Mouse (Mus musculus): ENCODE data around the gene Wdpcp.
"Not testable (repeated sequence)": the region's sequence is repeated elsewhere in the genome, so short reads cannot be mapped to it uniquely, and the experiment has no call there.

Gene Wdpcp

GRCm38 (mm10) chr11:21571700-21572381 lies at the start of gene Wdpcp, which contains the start of gene Mdh1:
Wdpcp (plus strand) TSS chr11:21572235.
Mdh1 (minus strand) TSS chr11:21572367.
- peak; percentile 97 for DNase-seq

DNA sequence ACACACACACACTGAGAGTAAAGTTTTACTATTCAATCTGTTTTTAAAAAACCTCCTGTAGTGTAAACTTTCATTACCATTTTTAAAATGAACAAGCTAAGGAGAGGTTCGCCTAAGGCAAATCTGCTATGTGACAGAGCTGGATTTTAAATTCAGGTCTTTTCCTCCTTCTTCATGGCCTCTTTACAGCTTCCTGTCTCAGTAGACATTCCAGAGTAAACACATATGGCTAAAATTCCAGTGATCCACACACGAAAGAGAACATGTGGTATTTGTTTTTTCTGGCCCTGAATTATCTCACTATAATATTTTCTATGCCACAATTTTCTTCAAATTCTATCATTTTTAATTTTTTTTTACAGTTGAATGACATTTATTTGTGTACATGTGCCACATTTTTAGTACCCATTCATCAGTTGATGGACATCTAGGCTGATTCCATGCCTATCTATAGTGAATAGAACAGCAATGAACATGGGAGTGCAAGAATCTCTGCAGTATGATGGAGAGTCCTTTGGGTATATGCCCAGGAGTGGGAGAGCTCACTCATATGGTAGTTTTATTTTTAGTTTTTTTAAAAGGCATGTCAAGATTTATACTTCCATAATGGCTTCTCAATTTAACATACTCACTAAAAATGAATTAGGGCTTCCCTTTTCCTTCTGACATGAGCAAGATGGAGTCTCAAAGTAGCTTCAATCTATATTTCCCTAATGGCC lies 43.2 kb upstream of the Wdpcp start:
- no peak for DNase-seq

- not testable (repeated sequence) for DNase-seq
These were observed 41.2 kb upstream of the Wdpcp start for GRCm38 (mm10) chr11:21530856-21531255.

DNA sequence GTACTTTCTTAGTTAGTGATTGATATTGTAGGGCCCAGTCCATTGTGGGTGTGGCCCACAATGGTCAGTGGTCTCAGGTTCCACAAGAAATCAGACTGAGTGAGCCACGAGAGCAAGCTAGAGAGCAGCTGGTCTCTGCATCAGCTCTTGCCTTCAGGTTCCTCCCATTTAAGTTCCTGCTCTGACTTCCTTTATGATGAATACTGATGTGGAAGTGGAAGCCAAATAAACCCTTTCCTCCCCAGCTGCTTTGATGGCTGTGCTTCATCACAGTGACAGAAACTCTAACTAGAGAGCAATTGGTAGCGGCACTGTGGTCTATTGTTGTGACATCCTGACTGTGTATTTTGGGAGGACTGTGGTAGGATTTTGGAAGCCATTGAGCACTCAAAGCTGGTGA lies 32.0 kb upstream of the Wdpcp start:
- no peak for DNase-seq

GRCm38 (mm10) chr11:21540622-21541021 lies 31.4 kb upstream of the Wdpcp start:
- DNase-seq: no peak

- no peak for DNase-seq
These were observed 29.3 kb upstream of the Wdpcp start for GRCm38 (mm10) chr11:21542731-21543130.

DNA sequence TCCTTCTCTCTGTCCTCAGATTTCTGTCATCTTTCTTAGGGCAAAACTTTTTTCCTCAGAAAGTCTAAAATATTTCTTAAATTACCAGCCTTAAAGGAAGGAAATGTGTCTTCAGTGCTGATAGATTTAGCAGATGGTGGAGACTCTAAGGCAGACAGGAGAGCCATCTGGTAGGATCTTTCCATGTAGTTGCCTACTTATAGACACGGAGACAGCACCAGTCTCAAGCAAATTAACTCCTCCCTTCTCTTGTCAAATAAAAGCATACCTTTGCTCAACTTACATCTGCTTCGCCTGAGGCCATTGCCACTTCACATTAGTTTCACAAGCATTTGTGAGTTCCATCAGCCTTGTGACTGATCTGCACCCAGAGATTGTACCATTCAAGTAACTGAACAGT lies 27.0 kb upstream of the Wdpcp start:
- no peak for DNase-seq

DNA sequence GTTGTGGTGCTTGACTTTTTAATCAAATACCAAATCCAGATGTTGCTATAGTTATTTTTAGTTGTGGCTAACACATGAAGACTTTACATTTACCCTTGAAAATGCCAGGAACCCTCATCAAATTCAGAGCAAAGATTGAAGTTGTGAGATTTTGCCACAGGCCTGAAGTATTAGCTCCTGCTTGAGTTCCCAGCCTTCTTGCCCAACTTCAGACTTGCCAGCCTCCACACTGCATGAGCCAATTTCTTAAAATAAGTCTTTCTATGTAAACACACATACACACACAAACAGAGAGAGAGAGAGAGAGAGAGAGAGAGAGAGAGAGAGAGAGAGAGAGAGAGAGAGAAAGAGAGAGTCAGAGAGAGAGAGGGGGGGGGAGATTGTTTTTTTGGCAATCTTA lies 26.1 kb upstream of the Wdpcp start:
- DNase-seq: no peak

- DNase-seq: no peak
These were observed 25.4 kb upstream of the Wdpcp start for GRCm38 (mm10) chr11:21546671-21547070.

DNA sequence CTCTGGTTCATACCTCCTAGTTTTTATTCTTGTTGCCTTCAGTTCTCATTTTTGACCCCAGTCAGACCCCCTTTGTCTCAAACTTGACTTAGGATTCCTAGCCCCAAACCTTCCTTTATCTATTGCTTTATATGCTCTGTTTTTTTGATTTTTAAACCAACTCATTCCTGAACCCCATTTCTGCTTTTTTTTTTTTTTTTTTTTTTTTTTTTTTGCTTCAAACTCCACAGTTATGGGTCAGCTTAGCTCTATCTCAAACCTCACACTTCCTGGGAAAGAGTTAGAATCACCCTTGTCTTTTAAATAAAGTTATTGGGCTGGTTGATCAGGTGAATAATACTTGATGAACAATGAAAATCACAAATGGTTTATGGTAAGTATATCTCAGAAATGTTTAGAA lies 24.5 kb upstream of the Wdpcp start:
- no peak for DNase-seq

GRCm38 (mm10) chr11:21549052-21549451 lies 23.0 kb upstream of the Wdpcp start:
- DNase-seq: no peak

DNA sequence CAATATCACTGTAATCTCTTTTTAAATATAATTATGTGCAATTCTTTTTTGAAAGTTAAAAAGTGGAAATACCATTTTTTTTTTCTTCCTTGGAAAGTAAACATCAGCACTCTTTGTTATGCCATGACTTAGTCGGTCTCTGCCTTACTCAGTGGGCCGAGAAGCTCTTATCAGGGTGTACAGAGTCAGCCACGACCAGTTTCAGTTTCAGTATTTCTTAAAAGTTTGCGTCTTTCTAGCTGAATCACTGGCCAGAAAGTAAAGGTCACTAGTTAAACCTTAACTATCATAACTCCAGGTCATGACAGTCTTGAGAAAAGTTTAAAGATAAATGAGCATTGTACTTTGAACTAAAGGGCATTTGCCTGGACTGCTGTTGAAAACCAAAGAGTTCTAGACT lies 22.3 kb upstream of the Wdpcp start:
- DNase-seq: no peak

DNA sequence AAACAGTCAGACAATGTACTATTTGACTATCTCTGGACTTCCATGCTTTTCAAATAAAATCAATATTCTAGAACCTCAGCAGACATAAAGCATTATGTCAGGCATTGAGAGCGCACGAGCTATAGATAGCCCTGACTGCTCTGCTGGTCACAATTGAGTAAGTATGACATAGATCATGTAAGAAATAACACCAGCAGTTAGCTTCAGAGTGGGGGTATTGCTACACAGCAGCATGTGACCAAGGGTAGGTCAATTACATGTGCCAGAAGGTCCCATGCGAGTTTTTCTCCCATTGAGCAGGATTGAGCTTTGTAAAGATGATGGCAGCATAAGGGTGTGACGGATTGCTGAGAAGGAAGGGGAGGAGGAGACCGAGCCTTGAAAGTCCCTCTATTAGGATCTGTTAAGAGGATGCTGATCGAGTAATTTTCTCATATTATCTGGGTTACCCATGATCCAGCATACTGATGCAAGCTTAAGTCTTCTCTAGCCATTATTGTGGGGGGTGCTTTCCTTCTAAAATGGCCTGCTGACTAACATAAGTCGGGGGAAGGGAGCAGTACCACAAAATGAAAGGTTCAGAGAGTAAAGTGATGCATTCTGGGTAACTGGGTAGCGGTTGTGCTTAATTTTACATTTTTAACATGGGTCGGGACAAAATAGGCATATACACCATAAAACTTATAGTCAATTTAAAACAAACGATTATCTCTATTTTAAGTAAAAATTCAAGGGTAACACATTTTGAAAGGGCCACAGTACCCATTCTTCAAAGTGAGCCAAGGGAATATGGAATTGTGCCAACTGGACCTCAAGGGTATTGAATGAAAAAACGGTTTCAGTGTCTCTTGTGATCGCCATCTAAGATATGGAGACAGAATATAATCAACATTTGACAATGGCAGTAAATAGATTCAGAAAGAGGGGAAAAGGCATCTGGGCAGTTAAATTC lies 21.5 kb upstream of the Wdpcp start:
- no peak for DNase-seq

DNA sequence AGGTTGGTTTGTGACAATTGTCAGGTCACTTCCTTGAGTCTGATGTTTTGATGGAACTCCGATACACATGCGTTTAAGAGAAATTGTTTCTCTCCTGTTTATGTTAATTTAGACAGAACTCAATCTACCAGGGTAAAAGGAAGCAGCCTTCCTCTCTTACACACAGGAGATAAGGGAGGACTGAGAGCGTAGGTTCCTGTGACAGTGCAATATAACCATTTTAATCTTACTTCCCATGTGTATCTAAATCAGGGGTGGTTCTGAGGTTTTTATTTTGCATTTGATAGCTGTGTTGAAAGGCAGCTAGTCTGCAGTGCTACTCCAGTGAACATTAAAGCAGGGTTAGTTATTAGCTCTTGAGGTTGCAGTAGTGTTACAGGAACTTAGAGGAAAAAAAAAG lies 20.0 kb upstream of the Wdpcp start:
- no peak for DNase-seq

- no peak for DNase-seq
These were observed 12.3 kb upstream of the Wdpcp start for GRCm38 (mm10) chr11:21559727-21560126.

DNA sequence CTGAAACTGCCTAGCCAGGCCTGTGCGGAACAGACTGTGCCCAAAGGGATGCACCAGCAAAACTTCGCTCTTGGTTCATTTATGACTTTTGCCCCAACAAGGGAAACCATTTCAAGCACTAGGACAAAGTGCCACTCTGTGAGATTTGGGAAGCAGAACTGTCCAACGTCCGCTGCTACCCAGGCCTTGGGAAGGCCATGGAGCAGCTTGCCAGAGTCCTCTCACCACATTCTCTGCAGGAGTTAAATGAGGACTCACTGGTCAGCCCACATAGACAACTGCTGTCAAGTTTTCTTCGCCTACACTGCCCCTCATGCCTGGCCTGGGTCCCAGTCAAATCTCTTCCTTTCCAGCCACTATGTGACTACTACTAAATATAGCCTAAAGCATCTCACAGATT lies 10.7 kb upstream of the Wdpcp start:
- DNase-seq: no peak

GRCm38 (mm10) chr11:21563617-21564325 lies 8.3 kb upstream of the Wdpcp start:
- DNase-seq: no peak

DNA sequence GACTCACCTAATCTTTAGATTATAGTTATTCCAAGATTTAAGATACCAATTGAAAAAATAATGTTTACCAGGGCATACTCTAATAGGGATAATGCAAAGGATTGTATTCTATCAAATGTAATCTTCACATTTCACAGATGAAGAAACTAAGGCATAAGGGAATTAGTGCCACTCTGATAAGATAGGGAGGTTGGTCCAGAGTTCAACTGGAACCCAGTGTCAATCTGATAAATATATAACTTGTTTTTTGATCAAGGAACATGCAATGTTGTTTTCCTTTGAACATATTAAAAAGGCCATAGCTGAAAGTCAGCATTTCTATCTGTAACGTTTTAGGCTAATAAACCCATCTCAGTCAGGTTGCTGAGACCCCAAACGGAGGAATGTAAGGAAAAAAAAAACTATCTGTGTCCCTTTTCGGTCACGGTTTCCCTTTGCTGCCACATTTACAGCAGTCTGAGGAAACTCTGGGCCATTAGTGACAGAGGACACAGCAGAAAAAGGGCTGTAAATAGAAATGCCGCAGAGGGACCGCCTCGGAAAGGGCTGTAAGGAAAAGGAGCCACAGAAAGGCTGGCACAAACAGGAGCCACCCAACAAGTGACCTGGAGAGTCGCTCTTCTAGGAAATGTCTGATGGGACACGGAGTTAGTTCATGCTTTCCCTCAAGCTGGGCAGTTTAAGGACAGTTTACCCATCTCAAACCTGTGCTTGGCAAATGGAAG lies 7.2 kb upstream of the Wdpcp start:
- no peak for DNase-seq

DNA sequence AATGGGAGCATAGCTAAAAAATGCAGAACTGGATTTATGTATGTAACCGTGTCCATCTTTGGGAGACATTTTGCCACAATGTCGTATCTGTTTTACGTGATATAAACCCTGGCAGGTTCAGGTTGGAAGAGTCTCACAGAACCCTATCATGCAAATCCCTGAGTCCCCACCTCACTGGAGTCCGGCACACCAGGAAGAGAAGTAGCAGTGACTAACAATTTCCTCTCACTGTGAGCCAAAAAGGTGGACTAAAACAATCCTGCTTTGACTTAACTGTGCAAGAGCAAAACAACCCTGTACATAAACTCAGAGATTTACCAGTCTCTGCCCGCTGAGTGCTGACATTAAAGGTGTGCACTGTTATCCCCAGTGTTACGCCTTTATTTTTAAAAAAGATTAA lies 5.1 kb upstream of the Wdpcp start:
- DNase-seq: no peak

DNA sequence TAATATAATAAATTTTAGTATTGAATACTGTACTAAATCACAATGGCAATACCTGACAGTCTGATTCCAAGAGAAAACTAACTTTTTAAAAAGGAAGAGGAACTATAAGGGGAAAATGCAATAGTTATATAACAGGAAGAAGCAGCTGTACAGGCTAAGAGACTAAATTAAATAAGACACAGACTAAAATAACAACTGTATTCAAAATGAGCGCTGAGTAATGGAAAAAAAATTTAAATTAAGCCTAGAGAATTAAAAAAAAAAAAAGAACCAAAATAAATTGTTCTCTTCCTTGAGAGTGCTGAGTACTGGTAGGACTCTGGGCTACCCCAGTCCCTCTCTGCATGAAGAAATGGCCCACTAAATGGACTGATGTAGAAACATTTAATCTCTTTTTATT lies 4.3 kb upstream of the Wdpcp start:
- DNase-seq: no peak

DNA sequence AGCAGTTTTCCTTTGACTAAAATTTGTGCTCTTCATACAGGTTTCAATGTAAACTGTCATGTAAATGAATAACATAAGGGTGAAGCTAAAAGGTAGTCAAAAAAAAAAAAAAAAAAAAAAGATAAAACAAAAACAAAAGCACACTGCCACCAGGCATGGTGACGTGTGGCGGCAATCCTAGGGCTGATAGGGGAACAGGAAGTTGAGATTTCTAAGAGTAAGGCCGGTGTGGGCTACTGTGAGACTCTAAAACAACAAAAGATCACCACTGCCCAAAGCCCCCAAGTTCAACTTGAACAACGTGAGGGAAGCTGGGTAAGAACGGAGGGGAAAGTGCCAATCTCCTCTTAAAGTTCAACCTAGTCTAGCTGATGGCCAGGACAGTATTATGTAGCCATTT lies 3.0 kb upstream of the Wdpcp start:
- no peak for DNase-seq

GRCm38 (mm10) chr11:21569456-21570108 lies 2.5 kb upstream of the Wdpcp start:
- DNase-seq: no peak
